Mouse (Mus musculus): ENCODE results near the gene Eif4e.

Gene Eif4e

GRCm38 (mm10) chr3:138526073-138526915 lies at the start of gene Eif4e:
Gene Eif4e, plus strand, starts transcription at chr3:138526179.
- peak in 1 of 2 experiments; percentile 35 for DNase-seq

GRCm38 (mm10) chr3:138479489-138479888 lies 46.5 kb upstream of the Eif4e start:
- no peak for DNase-seq

- no peak for DNase-seq
These were observed 44.3 kb upstream of the Eif4e start for GRCm38 (mm10) chr3:138481526-138482284.

GRCm38 (mm10) chr3:138483240-138483639 lies 42.7 kb upstream of the Eif4e start:
- no peak for DNase-seq

GRCm38 (mm10) chr3:138488584-138489326 lies 37.2 kb upstream of the Eif4e start:
- DNase-seq, result peak in 1 of 2 experiments; percentile 7

- DNase-seq, result peak; percentile 95 to 98
These were observed 36.5 kb upstream of the Eif4e start, which contains the start of gene Metap1 for GRCm38 (mm10) chr3:138489327-138490033. Gene Metap1, minus strand, starts transcription at chr3:138489515.

GRCm38 (mm10) chr3:138490034-138490337 lies 36.0 kb upstream of the Eif4e start:
- DNase-seq, result peak; percentile 17 to 27

GRCm38 (mm10) chr3:138493668-138494067 lies 32.3 kb upstream of the Eif4e start:
- DNase-seq, result no peak

- DNase-seq, result no peak
These were observed 31.4 kb upstream of the Eif4e start for GRCm38 (mm10) chr3:138494565-138494964.

GRCm38 (mm10) chr3:138495166-138496145 lies 30.5 kb upstream of the Eif4e start:
- DNase-seq, result no peak

- DNase-seq, result no peak
These were observed 27.2 kb upstream of the Eif4e start for GRCm38 (mm10) chr3:138498731-138499130.

GRCm38 (mm10) chr3:138499854-138500740 lies 25.9 kb upstream of the Eif4e start:
- no peak for DNase-seq

- no peak for DNase-seq
These were observed 22.2 kb upstream of the Eif4e start for GRCm38 (mm10) chr3:138503754-138504153.

GRCm38 (mm10) chr3:138506749-138507148 lies 19.2 kb upstream of the Eif4e start:
- DNase-seq, result peak; percentile 48 to 49

GRCm38 (mm10) chr3:138509581-138509980 lies 16.4 kb upstream of the Eif4e start:
- DNase-seq, result no peak

GRCm38 (mm10) chr3:138510471-138510870 lies 15.5 kb upstream of the Eif4e start:
- no peak for DNase-seq

GRCm38 (mm10) chr3:138513243-138513642 lies 12.7 kb upstream of the Eif4e start:
- DNase-seq, result no peak

GRCm38 (mm10) chr3:138514749-138515148 lies 11.2 kb upstream of the Eif4e start:
- DNase-seq, result no peak

- no peak for DNase-seq
These were observed 10.2 kb upstream of the Eif4e start for GRCm38 (mm10) chr3:138515656-138516370.

GRCm38 (mm10) chr3:138517881-138518280 lies 8.1 kb upstream of the Eif4e start:
- no peak for DNase-seq

Data from cerebellum, adult 18-20 months (tissue).